Mouse (Mus musculus) forebrain, embryonic 15.5 days (tissue): Measurements from ENCODE around the gene Adprh. TPM values are rescaled to one million over a fixed set of nuclear protein-coding genes. Genes with fewer than 3 reads are reported as not detected.

ENCODE experiments used
- ATAC-seq: fragments of 200-750 bp; cut with Nextera tagmentation; replicated peaks from 2 replicates; pipeline ENCODE4 v1.8.0; 2017; ENCODE audit warnings: mild to moderate bottlenecking, moderate TSS enrichment, moderate library complexity
- H3K27ac ChIP-seq: fragments of 300-500 bp; sonication (generic); replicated peaks from 2 replicates; pipeline ENCODE4 v1.5.1; 2015; ENCODE audit warnings: mild to moderate bottlenecking, inconsistent platforms
- H3K27me3 ChIP-seq: fragments of 300-500 bp; sonication (generic); 2 replicates; pipeline ENCODE4 v1.6.1; 2015; ENCODE audit warnings: inconsistent platforms
- H3K36me3 ChIP-seq: fragments of 300-500 bp; sonication (generic); 2 replicates; pipeline ENCODE4 v1.6.1; 2015; ENCODE audit warnings: mild to moderate bottlenecking, inconsistent platforms
- H3K4me1 ChIP-seq: fragments of 300-500 bp; sonication (generic); 2 replicates; pipeline ENCODE4 v1.6.1; 2015; ENCODE audit warnings: inconsistent platforms
- H3K4me2 ChIP-seq: fragments of 300-500 bp; sonication (generic); replicated peaks from 2 replicates; pipeline ENCODE4 v1.6.1; 2015; ENCODE audit warnings: mild to moderate bottlenecking, inconsistent platforms
- H3K4me3 ChIP-seq: fragments of 300-500 bp; sonication (generic); 2 replicates; pipeline ENCODE4 v1.5.1; 2015; ENCODE audit warnings: mild to moderate bottlenecking, inconsistent platforms
- H3K9ac ChIP-seq: fragments of 300-500 bp; sonication (generic); replicated peaks from 2 replicates; pipeline ENCODE4 v1.6.1; 2015; ENCODE audit warnings: mild to moderate bottlenecking, inconsistent platforms
- H3K9me3 ChIP-seq: fragments of 300-500 bp; sonication (generic); 2 replicates; pipeline ENCODE4 v1.6.1; 2016; ENCODE audit warnings: inconsistent platforms
- WGBS: fragments of 180-500 bp; shearing (Covaris S2); methylation state at CpG from one replicate; pipeline ENCODE4 v1.1.7; 2015; ENCODE audit warnings: mixed read lengths; 5-methylcytosine and 5-hydroxymethylcytosine counted together
- polyA plus RNA-seq: library from polyadenylated mRNA; unstranded; fragments of >200 nt; fragmentation: Nextera tagmentation; extraction: Ambion mirVana; gene quantifications from 2 replicates; pipeline ENCODE4 v1.2.1, GENCODE M21; 2015

Adprh gene
- polyA plus RNA-seq, 1 experiment from 2014 or later: 141 TPM

DNA sequence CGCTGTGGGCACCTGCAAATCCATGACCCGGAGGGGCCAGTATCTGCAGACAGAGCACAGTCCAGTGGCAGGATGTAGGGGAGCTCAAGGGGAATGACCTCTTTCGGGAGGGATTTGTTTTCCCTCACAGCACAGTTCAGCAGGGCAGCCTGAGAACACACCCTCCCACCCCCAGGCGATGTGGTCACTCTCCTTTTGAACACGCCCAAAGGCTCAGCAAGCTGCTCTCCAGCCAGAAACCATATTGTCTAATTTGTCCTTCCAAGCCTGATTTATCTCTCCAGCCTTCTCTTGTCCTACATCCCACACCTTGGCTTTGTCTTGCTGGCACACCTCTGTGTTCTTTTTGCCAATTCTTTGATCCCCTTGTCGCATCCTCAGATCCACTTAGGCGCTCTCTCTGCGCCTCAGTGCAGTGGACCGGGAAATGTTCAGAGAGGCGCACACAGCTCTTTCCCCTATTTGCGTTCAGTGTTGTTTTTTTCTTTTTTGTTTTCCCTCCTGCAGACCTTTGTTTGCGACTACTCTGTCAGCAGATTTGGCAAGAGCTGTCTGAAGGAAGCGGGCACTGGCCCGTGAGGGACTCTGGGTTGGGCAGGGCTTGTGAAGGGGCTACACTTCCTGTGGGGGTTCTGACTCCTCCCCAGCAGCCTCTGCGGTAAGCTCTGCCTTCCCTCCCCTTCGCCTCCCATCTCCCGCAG, 52.8 kb downstream of the Adprh start:
- H3K4me1 ChIP-seq: peaks cover 8% of the 10 kb centered on the region
- peak overlapping the region; percentile 30 for H3K4me3 ChIP-seq
- peak overlapping the region; percentile 42 for H3K9ac ChIP-seq
- ATAC-seq: peak; percentile 97
- H3K27ac ChIP-seq: peak overlapping the region; percentile 57
- WGBS: 7% methylated on average over 17 of the region's 17 CpGs
- no peaks in the 10 kb centered on the region for H3K9me3 ChIP-seq
- H3K36me3 ChIP-seq: no peaks in the 10 kb centered on the region
- H3K27me3 ChIP-seq: no peaks in the 10 kb centered on the region
- peak overlapping the region; percentile 51 for H3K4me2 ChIP-seq

DNA sequence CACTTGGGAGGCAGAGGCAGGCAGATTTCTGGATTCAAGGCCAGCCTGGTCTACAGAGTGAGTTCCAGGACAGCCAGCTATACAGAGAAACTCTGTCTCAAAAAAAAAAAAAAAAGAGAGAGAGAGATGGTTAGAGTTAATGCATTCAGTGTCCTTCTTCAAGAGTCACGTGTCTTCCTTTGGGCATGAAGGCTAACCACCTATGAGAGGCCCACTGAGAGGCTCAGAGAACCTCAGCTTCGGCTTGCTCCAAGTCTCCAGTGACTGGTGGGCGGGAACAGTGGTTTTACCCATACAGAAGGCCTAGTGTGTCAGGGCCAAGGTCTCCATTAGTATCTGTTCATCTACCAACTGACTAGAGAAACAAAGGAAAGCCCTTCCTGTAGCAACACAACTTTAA, 53.4 kb downstream of the Adprh start:
- whole genome bisulfite sequencing: 70% methylated on average over 3 of the region's 3 CpGs
- Histone ChIP-seq H3K4me1 (peaks cover 8% of the 10 kb centered on the region), H3K27me3 (no peaks in the 10 kb centered on the region), H3K9ac (peak overlapping the region; percentile 42; the same call in 1 of the 2 replicates), H3K4me3 (peak overlapping the region; percentile 30; the same call in 1 of the 2 replicates), H3K27ac (no peak overlapping the region), H3K9me3 (no peaks in the 10 kb centered on the region), H3K36me3 (no peaks in the 10 kb centered on the region), H3K4me2 (peak overlapping the region; percentile 51)
- 0 out of 2 replicates have a peak, but pooled peaks have one; percentile 1 for ATAC-seq

DNA sequence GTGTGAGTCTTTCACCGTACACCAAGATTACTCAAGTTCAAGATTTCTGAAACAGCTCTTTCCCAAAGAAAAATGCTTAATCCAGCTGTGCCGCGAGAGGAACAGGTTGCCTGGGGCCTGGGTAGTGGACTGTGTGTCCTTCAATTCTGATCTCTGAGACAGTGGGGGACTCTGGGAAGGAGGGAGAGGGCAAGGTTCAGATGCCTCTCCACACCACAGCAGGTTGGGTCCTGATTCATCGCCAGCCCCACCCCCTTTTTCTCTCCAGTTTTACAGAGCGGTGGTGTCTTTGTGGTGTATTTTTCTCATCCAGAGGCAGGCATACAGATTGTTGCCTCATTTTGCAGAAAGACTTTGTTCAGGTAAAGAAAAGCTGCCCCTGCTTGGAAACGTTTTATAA, 54.2 kb downstream of the Adprh start:
- ATAC-seq: no peak
- WGBS: 90% methylated on average over 6 of the region's 6 CpGs
- peaks cover 8% of the 10 kb centered on the region for H3K4me1 ChIP-seq

GRCm38 (mm10) chr16:38396155-38396554, 56.3 kb downstream of the Adprh start:
- H3K27ac ChIP-seq: no peak overlapping the region
- H3K27me3 ChIP-seq: no peaks in the 10 kb centered on the region
- no peak overlapping the region for H3K9ac ChIP-seq
- H3K4me2 ChIP-seq: no peak overlapping the region
- peaks cover 8% of the 10 kb centered on the region for H3K4me1 ChIP-seq
- H3K9me3 ChIP-seq: no peaks in the 10 kb centered on the region
- 68% methylated on average over 13 of the region's 13 CpGs for WGBS
- ATAC-seq: no peak
- H3K4me3 ChIP-seq: no peak overlapping the region
- H3K36me3 ChIP-seq: no peaks in the 10 kb centered on the region

More for the DNA sequence above, 54.2 kb downstream of the Adprh start:
- Histone ChIP-seq H3K4me2 (no peak overlapping the region), H3K27me3 (no peaks in the 10 kb centered on the region), H3K36me3 (no peaks in the 10 kb centered on the region), H3K4me3 (no peak overlapping the region), H3K9ac (no peak overlapping the region), H3K9me3 (no peaks in the 10 kb centered on the region), H3K27ac (no peak overlapping the region)

DNA sequence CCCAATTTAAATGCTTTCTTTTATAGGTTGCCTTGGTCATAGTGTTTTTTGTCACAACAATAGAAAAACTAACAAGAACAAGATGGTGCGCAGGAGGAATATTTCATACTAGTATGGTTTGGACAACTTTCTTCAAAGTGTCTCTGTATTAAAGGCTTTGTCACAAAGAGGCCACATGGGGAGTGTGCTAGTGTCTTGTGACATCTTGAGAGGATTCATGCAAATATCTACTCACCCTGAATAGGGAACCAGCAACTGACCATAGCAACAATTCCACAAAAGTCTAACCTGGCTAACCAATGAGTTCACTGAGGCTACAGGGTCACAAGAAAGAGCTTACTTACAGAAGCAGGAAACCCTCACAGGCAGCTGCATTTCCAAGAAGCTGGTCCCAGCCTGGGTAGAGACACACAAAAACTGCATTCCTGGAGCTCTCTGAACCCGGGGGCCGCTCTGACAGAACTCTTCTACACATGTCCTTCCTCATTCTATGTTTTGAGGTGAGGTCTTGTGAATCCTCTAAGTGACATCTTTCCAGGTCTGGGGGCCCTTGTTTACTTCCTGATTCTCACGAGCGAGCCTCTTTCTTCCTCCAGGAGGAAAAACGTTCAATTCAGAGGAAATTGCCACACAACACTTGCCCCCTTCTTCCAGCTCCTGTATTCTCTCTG, 57.3 kb downstream of the Adprh start:
- no peaks in the 10 kb centered on the region for H3K9me3 ChIP-seq

GRCm38 (mm10) chr16:38394191-38394618, 58.3 kb downstream of the Adprh start:
- 84% methylated on average over 8 of the region's 8 CpGs for WGBS
- Histone ChIP-seq H3K9me3 (no peaks in the 10 kb centered on the region), H3K27ac (no peak overlapping the region), H3K4me2 (no peak overlapping the region), H3K4me1 (peaks cover 2% of the 10 kb centered on the region), H3K27me3 (no peaks in the 10 kb centered on the region), H3K9ac (no peak overlapping the region), H3K4me3 (no peak overlapping the region), H3K36me3 (no peaks in the 10 kb centered on the region)
- no peak for ATAC-seq

More for the DNA sequence above, 57.3 kb downstream of the Adprh start:
- WGBS: 78% methylated on average over 6 of the region's 6 CpGs
- ATAC-seq: no peak
- no peaks in the 10 kb centered on the region for H3K36me3 ChIP-seq
- no peaks in the 10 kb centered on the region for H3K27me3 ChIP-seq
- H3K27ac ChIP-seq: no peak overlapping the region
- no peak overlapping the region for H3K4me2 ChIP-seq
- peaks cover 8% of the 10 kb centered on the region for H3K4me1 ChIP-seq
- no peak overlapping the region for H3K4me3 ChIP-seq
- no peak overlapping the region for H3K9ac ChIP-seq

Other genes starting within 250 kb of the Adprh start
- not detected in 2 replicates for gene Nr1i2, start 157.9 kb downstream of the Adprh start, polyA plus RNA-seq
- 0.54 and 1.0 TPM in 2 replicates for gene Maats1, start 110.6 kb downstream of the Adprh start, polyA plus RNA-seq
- gene Cox17, start 105.7 kb downstream of the Adprh start, polyA plus RNA-seq: 102 and 113 TPM in 2 replicates
- not detected in 2 replicates for gene Gm21987, start 105.7 kb downstream of the Adprh start, polyA plus RNA-seq
- gene Popdc2, start 90.5 kb downstream of the Adprh start, polyA plus RNA-seq: 0.22 and 0.42 TPM in 2 replicates
- gene Pla1a, start 19.6 kb downstream of the Adprh start, polyA plus RNA-seq: 0.34 and 0.41 TPM in 2 replicates
- gene Cd80, start 2.9 kb upstream of the Adprh start, polyA plus RNA-seq: 0.55 and 0.59 TPM in 2 replicates
- gene Timmdc1, start 70.0 kb upstream of the Adprh start, polyA plus RNA-seq: 37.9 and 39.3 TPM in 2 replicates
- 66.1 and 66.2 TPM in 2 replicates for gene Poglut1, start 97.6 kb upstream of the Adprh start, polyA plus RNA-seq
- 38.4 and 41.5 TPM in 2 replicates for gene Tmem39a, start 106.0 kb upstream of the Adprh start, polyA plus RNA-seq